Mouse (Mus musculus) adrenal gland, adult 2 months (tissue): ENCODE measurements around the gene Bag5. TPM values are rescaled to one million over a fixed set of nuclear protein-coding genes. Genes with fewer than 3 reads are reported as not detected.

Experiments used
- polyA plus RNA-seq: library from polyadenylated mRNA; depleted of rRNA; stranded (reverse); fragments of >200 nt; gene quantifications from 2 replicates; pipeline ENCODE4 v1.2.3, GENCODE M21; 2012; rRNA removed
- total RNA-seq, 2 experiments: library from RNA; stranded (reverse); gene quantifications; 2 replicates each; pipeline ENCODE4 v1.2.3; 2021

The Bag5 gene
- total and polyA plus RNA-seq, 3 experiments, result 8.0 to 37.7 (median 32.5) TPM

Other genes starting within 250 kb of the Bag5 start
- gene Gm266, start 227.4 kb downstream of the Bag5 start, total RNA-seq, result under 1 TPM in 1 of 2 experiments, not detected in 1; 0.23 TPM
- 0.10 and 1.2 TPM in 2 replicates for gene Gm266, start 227.4 kb downstream of the Bag5 start, polyA plus RNA-seq
- 100 to 1,000 TPM; 327 to 470 TPM for gene Eif5, start 175.2 kb downstream of the Bag5 start, total RNA-seq
- gene Eif5, start 175.2 kb downstream of the Bag5 start, polyA plus RNA-seq, result 210 and 254 TPM in 2 replicates
- 10 to 100 TPM; 83.2 to 95.9 TPM for gene Mark3, start 138.7 kb downstream of the Bag5 start, total RNA-seq
- gene Mark3, start 138.7 kb downstream of the Bag5 start, polyA plus RNA-seq, result 33.5 and 35.8 TPM in 2 replicates
- gene Ckb, start 40.9 kb downstream of the Bag5 start, total RNA-seq, result 10 to 100 TPM; 30.9 to 96.5 TPM
- gene Ckb, start 40.9 kb downstream of the Bag5 start, polyA plus RNA-seq, result 192 and 265 TPM in 2 replicates
- 10 to 100 TPM; 13.7 to 15.8 TPM for gene Trmt61a, start 35.2 kb downstream of the Bag5 start, total RNA-seq
- gene Trmt61a, start 35.2 kb downstream of the Bag5 start, polyA plus RNA-seq, result 74.9 and 79.6 TPM in 2 replicates
- gene Apopt1, start within 50 bp of the Bag5 start, total RNA-seq, result 10 to 100 TPM; 67.7 to 70.0 TPM
- 191 and 279 TPM in 2 replicates for gene Apopt1, start within 50 bp of the Bag5 start, polyA plus RNA-seq
- gene Klc1, start 45.6 kb upstream of the Bag5 start, total RNA-seq, result 100 to 1,000 TPM in 1 of 2 experiments, 10 to 100 TPM in 1; 87.7 to 107 TPM
- 61.6 and 71.6 TPM in 2 replicates for gene Klc1, start 45.6 kb upstream of the Bag5 start, polyA plus RNA-seq
- 10 to 100 TPM in 1 of 2 experiments, 1 to 10 TPM in 1; 8.8 to 17.8 TPM for gene Xrcc3, start 100.6 kb upstream of the Bag5 start, total RNA-seq
- gene Xrcc3, start 100.6 kb upstream of the Bag5 start, polyA plus RNA-seq, result 19.7 and 22.5 TPM in 2 replicates
- 100 to 1,000 TPM in 1 of 2 experiments, 10 to 100 TPM in 1; 63.4 to 125 TPM for gene Zfyve21, start 100.9 kb upstream of the Bag5 start, total RNA-seq
- 124 and 125 TPM in 2 replicates for gene Zfyve21, start 100.9 kb upstream of the Bag5 start, polyA plus RNA-seq
- gene Ppp1r13b, start 194.9 kb upstream of the Bag5 start, total RNA-seq, result 10 to 100 TPM; 13.8 to 15.9 TPM
- gene Ppp1r13b, start 194.9 kb upstream of the Bag5 start, polyA plus RNA-seq, result 5.9 and 6.6 TPM in 2 replicates